Mouse (Mus musculus): Measurements from ENCODE around the gene Hoxd9.

Hoxd9 gene

DNA sequence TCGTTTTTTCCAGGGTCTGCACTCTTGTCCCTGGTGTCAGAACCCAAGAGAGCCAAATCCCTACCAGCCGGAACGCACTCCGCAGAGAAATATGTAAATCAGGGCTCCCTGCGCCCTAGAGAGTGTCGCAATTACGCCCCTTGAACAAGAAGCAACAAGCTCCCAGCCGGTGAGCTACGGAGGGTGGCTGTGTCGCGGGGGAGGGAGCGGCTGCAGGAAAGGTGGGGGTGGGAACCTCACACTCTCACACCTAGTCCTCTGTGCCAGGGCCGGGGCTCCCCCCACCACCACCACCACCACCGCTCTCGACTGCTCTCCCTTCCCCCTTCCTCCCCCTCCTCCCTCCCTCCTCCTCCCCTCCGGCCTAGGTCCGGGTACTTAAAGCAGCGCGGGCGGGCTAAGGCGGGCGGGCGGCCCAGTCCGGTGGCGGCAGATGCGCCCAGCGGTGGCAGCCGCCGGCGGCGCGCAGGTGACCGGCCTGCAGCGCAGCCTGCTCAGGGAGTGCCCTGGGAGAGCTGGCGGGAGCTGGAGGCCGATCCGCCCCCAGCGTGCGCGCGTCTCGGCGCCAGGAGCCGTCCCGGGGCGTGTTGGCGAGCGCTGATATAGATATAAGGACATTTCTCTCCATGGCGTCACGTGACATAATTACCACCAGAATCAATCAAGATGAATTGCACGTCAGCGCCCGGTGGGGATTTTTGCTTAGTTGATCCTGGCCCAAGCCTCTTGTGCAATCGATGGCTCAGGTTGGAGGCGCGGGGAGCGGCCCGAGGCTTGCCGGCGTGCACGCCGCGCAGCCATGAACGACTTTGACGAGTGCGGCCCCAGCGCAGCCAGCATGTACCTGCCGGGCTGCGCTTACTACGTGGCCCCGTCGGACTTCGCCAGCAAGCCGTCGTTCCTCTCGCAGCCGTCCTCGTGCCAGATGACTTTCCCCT is 15.7 kb upstream of the Hoxd9 start:
- in situ Hi-C loops (cut with MseI, MboI), result no loop called here

DNA sequence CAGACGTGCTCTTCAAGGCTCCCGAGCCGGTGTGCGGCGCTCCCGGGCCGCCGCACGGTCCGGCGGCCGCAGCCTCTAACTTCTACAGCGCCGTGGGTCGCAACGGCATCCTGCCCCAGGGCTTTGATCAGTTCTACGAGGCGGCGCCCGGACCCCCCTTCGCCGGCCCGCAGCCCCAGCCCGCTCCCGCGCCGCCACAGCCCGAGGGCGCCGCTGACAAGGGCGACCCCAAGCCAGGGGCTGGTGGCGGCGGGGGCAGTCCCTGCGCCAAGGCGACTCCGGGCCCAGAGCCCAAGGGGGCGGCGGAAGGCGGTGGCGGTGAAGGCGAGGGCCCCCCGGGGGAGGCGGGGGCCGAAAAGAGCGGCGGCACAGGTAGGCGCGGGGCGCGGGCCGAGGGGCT is 14.7 kb upstream of the Hoxd9 start:
- in situ Hi-C loops (cut with MseI, MboI), result no loop called here

DNA sequence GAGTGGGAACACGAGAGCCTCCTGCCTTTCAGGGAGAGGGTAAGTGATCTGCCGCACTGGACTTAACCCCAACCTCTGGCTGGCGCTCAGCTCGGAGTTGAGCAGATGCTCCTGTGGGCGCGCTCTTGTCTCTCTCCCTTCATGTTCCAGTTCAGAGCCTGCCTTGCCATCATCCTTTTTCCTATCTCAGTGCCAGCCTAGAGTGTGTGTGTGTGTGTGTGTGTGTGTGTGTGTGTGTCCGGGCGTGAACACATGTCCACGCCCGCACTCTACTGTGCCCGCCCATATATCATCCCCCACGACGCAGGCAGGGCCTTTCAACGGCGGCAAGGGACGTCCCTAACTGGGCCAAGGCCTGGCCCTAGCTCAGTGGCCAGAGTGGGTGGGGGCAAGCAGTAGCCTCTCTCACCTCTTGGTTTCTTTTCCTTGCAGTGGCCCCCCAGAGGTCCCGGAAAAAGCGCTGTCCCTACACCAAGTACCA is 14.0 kb upstream of the Hoxd9 start:
- in situ Hi-C loops (cut with MseI, MboI), result no loop called here

DNA sequence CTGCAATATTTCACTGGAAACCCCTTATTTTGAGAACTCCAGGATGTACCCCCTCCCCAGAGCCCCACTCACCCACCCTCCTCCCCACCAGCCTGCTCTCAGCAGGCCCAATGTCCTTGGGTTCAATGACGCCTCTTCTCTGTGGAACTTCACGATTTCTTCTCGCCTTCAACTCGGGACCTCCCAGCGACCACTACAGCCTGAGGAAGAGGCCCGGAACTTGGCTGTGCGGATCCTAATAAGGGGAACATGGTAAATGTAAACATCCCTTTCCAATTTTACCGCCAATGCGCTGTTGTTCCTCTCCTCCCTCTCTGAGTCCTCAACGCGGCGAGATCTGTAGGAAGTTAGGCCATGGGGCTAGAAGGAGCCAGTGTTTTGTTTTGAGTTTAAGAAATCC is 13.4 kb upstream of the Hoxd9 start:
- in situ Hi-C loops (cut with MseI, MboI), result no loop called here

DNA sequence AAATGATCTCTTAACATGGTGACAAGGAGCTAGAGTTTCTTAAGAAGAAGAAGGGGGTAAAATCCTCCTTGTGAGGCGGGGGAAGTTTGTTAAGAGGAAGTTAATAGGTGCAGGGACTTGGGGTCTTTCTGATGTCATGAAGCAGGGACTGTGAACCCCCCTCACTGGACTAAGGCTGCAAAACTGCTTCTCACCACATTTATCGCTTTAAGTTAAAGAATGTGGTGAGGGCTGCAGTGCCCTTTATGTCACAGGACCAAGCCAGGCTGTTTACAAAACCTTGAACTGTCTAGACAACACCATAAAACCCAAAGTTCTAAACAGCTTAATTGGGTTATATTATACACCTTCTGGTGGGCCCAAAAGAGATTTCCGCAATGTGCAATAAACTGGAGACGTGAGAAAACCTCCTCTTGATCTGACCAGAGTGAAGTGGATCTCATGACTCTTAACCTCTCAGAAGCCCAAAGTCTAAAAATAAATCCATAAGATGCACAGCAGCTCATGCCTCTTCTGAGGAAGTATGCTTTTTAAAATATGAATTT is 12.4 kb upstream of the Hoxd9 start:
- in situ Hi-C loops (cut with MseI, MboI), result no loop called here

DNA sequence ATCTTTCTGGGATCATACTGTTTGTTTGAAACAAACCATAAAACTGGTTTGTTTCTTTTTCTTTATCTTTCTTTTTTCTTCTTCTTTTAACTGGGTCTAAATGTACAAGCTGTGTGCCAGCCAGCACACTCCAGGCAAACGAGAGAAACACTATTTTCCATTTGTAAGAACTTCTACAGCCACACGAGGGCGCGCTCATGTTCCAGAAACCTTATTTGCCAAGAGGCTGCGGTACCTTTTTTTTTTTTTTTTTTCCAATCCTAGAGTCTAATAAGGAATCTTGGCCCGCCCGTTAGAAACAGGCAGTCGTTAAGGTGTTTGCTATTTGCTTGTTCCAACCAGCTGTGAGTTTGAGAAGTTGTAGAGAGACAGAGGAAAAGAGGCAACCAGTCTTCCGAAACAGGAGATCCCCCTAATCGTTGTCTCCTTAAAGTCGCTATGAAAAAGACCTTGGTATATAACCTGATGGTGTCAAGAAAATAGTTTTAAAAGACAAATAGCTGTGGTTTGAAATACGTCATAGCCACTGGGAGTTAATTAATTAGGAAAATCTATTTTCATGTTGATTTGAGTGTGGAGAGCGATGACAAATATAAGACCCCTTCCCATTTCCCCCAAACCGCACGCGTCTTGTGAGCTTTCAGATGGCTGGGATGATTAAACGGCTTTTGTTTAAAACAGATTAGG is 11.1 kb upstream of the Hoxd9 start:
- in situ Hi-C loops (cut with MseI, MboI), result no loop called here

DNA sequence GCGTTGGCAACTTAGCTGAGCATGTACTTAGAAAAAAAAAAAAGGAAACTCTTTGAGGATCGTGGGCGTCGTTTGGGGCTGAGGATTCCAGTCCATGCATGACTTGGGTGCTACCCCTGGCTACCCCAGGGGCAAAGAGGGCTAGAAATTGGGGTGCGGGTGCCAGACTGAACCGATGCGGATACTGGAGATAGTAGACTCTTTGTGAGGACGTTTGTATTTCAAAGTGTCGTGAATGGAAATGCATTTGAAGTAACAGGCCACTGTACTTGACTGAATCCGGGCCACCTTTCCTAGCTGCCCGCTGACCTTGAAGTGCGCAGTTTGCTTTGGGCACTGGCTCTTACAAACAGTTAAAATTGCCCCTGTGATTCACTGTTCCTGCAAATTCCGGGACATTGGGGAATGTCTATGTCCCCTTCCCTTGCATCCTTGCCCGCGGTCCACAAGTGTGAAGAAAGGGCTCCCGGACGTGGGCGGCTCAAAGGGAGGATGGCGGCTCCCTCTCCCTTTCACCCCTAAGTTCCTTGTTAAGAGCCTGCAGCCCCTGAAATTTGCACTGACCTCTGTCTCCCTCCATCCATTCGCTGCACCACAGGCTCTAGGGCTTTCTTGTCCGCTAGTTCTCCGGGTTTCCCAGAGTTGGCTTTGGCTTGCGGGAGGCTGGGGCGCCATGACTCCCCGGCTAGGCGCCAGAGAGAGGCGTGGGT is 10.4 kb upstream of the Hoxd9 start:
- in situ Hi-C loops (cut with MseI, MboI), result no loop called here

DNA sequence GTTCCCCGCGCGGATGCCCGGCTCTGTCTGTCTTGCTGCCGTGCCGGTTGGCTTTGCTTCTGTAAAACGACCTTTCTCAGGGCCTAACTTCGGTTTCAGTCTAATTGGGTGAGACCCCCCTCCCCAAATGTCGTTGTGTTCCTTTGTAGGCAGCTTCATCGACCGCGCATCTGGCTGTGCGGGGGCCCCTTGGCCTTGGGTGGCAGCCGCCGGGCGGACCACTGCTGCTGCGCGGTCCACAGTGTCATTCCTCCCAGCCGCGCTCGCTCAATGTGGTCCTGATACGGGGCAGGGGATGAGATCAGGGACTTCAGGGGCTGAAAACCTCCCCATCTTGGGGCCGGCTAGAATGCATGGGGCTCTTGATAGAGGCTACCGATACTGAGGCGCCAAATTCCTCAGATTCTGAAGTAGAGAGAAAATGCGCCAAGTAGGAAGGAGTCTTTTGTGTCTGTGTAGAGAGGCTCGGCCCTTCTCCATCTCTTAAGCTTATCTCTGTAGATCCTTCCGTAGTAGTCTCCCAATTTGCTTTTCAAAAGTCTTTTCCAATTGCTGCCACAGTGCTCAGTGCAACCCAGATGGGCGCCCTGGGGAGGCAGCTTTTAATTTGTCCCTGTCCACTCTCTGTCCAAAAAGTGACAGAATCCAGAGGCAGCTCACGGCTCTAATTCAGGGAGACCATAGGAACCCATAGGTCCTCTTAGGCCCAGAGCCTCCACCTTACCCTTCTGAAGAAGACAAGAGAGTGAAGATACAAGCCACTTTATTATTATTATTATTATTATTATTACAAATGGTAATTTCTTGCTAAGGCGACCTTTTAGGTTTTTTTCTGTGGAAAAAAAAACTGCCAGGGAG is 9.6 kb upstream of the Hoxd9 start:
- in situ Hi-C loops (cut with MseI, MboI), result no loop called here

DNA sequence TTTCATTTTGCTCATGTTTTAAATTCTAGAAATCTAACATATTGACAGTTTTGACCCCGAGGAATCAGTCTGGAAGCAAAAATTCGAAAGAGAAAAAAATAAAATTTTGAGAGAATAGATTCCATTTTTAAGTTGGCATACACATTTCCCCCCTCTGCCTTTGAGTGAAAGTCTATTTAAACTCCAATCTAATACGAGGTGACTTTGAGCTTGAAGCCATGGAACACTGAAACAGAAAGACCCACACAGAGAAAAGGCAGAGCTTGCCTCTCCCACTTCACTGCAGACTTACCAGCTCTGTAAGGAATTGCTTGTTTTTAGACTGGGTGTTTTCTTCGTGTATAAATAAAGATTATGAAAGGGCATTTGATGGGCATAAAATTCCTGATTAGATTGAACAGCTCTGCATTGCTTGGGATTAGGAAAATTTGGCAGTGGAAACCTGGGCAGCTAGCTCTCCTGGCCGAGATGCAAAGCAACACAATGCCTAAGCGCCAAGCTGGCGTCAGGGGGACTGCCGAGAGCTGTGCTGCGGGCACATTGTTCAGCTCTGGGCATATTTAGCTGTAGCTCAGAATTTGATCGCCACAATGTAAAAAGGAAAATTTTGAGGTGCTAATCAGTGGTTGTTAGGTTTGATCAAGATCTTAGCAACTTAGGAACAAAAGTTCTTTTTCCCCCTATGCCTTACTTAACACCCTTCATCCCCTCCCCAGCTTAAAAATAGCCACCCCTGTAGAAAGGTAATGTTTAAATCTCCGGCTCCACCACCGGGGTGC is 8.5 kb upstream of the Hoxd9 start:
- in situ Hi-C loops (cut with MseI, MboI), result no loop called here

DNA sequence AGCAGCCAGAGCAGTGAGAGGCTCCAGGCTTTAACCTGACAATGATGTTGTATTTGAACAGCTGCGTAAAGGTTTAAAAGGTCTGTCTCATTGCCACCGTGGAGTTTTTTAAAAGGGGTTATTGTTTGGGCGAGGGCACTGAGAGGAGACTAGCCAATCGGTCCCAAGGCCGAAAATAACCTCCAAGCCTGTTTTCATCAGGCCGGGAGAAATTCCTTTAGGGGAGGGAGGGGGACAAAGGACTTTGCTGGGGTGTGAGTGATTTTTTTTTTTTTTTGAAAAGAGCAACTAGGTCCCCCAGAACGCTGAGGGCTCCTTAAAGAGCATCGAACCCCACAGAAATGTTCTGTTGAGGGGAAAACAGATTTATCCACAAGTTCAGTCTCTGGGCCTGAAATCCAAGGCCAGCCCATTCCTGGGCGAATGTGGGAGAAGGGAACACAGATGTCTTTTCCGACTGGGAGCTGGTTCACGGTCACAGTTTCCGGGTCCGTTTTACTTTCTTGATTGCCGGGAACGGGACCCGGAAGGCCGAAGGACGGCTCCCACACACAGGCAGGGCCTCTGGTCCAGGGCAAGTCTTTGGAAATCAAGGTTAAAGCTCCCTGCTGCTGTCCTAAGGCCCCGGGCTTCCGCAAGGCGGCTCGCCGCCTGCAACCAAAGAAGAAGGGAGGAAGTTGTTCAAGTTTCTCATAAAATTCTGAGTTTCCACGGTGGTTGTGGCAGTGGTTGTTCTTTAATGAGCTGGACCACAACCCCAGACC is 7.8 kb upstream of the Hoxd9 start:
- in situ Hi-C loops (cut with MseI, MboI), result loop anchor here in 1 of 2 experiments (10.0 kb wide), 1 partner anchor 615 kb away; no protein-coding TSS in a partner anchor

DNA sequence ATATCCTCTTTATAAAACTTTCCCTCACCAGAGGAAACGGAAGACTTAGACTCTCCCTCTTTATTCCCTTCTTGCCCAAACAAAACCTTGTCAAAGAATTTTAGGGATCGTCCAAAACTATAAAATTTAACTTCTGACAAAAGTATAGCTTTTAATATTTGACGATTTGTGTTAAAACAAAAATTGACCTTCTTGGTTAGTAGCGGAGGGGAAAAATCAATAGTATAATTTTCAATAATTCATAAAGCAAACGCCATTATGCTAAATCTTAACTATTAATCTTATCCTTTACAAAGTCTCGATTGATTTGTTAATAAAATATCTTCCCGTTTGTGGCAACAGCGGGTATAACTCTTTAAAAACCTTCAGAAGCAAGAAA is 7.2 kb upstream of the Hoxd9 start:
- in situ Hi-C loops (cut with MseI, MboI), result loop anchor here in 1 of 2 experiments (10.0 kb wide), 1 partner anchor 614 kb away; no protein-coding TSS in a partner anchor

DNA sequence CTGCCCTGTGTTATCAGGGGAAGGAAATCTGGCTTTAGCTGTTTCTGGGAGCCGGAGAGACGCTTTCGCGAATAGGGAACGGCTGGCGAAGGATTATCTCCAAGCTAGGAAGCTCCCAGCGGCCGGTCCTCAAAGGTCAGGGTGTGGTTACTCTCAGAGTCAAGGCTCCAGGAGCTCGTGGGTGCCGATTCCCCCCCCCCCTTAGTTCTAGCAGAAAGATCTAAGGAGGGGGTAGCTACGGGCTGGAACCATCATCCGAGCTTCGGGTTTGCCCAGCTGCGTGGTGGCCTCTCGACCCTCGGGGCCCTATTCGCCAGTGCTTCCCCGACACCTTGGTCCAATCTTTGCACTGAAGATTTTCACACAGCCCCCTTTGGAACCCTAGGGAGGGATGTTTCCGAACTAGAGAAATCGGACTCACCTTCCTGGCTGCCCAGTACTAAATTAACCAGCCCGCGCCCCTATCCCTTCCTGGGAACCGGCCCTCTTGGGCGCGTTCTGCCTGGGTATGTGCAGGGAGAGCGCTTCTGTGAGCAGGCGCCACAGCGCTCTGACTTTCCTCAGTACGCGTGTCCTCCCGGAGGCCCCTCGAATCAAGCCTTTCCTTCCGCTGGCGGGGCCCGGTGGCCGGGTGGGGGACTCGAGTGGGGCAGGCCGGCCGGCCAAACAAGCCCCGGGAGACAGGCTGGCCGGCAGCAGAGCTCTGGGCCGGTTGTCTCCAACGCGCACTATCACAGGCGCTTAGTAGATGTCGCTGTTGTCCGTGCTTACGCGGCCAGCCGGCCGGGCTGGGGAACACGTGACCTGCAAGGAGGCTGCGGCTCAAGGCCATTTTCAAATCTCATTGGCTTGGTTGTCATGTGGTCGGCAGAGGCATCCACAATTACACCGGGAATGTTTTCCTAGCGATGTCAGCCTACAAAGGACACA is 6.2 kb upstream of the Hoxd9 start, which contains the start of gene Hoxd10:
Gene Hoxd10, plus strand, starts transcription at position 903 of the 930 bp plus-strand sequence.
- in situ Hi-C loops (cut with MseI, MboI), result loop anchor here in 1 of 2 experiments (10.0 kb wide), 1 partner anchor 614 kb away; no protein-coding TSS in a partner anchor

DNA sequence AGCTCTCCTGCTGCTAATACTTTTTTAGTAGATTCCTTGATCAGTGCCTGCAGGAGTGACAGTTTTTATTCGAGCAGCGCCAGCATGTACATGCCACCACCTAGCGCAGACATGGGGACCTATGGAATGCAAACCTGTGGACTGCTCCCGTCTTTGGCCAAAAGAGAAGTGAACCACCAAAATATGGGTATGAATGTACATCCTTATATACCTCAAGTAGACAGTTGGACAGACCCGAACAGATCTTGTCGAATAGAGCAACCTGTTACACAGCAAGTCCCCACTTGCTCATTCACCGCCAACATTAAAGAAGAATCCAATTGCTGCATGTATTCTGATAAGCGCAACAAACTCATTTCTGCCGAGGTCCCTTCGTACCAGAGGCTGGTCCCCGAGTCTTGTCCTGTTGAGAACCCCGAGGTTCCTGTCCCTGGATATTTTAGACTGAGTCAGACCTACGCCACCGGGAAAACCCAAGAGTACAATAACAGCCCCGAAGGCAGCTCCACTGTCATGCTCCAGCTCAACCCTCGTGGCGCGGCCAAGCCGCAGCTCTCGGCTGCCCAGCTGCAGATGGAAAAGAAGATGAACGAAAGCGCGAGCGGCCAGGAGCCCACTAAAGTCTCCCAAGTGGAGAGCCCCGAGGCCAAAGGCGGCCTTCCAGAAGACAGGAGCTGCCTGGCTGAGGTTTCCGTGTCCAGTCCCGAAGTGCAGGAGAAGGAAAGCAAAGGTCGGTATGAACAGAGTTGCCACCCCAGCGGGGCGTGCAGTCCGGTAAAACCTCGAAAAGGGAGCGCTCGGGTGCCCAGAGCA is 5.3 kb upstream of the Hoxd9 start:
- in situ Hi-C loops (cut with MseI, MboI), result loop anchor here in 1 of 2 experiments (10.0 kb wide), 1 partner anchor 613 kb away; no protein-coding TSS in a partner anchor

DNA sequence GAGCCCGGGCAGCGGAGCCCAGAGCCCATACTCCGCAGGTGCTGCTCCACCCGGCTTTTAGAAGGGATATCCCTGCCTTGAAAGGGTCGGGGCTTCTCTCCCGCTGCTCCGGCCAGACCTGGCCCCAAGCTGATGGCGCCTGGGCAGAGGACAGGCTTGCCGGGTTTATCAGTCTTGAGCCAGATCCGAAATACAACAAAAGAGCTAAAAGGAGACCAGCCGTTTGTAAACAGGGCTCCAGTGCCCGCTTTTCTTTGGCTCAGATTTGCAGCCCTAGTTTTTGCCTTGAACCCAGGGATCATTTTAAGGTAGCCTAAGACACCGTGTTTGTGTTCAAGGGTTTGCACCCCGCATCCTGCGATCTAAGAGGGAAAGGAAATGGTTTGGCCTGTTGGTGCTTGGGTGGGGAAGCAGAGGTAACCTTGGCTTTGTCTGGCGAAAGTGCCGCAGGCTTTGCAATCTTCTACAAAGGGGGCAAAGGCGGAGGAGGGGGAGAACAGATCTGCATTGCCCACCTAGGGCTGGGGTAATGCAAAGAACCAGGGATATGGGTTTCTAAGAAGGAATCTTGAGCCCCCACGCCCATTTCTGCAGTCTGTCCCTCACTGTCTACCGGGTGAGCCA is 4.6 kb upstream of the Hoxd9 start:
- in situ Hi-C loops (cut with MseI, MboI), result loop anchor here in 1 of 2 experiments (10.0 kb wide), 1 partner anchor 612 kb away; no protein-coding TSS in a partner anchor

DNA sequence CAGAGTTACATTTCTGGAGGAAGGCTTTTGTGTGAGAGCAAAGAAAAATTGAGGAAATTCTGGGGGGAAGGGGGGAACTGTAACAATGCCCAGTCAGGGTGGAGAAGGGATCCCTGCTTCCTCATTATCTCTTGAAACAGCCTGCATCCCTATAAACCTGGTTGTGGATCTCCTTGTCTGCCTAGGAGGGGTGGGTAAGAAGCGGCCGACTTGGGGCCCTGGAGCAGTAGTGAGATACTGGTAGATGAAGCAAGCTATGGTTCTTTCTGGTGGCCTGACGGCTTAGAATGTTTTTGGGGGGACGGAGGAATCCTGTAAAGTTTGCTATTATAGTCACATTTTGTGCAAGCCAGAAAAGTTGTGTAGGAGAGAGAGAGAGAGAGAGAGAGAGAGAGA is 4.1 kb upstream of the Hoxd9 start:
- in situ Hi-C loops (cut with MseI, MboI), result loop anchor here in 1 of 2 experiments (10.0 kb wide), 1 partner anchor 611 kb away; no protein-coding TSS in a partner anchor

DNA sequence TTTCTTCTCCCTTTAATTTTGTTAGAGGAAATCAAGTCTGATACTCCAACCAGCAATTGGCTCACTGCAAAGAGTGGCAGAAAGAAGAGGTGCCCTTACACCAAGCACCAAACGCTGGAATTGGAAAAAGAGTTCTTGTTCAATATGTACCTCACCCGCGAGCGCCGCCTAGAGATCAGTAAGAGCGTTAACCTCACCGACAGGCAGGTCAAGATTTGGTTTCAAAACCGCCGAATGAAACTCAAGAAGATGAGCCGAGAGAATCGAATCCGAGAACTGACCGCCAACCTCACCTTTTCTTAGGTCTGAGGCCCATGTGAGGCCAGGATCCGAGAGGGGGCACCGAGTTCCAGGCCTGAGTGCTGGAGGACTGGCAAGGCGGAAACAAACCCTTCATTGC is 3.5 kb upstream of the Hoxd9 start:
- in situ Hi-C loops (cut with MseI, MboI), result loop anchor here in 1 of 2 experiments (10.0 kb wide), 1 partner anchor 611 kb away; no protein-coding TSS in a partner anchor
